Mouse (Mus musculus): ENCODE data around the gene Esrrb. TPM values are rescaled to one million over a fixed set of nuclear protein-coding genes. Genes with fewer than 3 reads are reported as not detected.

Esrrb gene
- polyA plus RNA-seq, 1 experiment from 2014 or later = 0.21 TPM

- no peaks in the 10 kb centered on the region for H3K4me1 ChIP-seq (replicated peaks; ENCODE audit: control insufficient read depth, insufficient read depth, low read length)
- H3K4me3 ChIP-seq (ENCODE audit: low read length) = no peak overlapping the region
- ATAC-seq (ENCODE audit: low read depth) = no peak
- no peak overlapping the region for H3K27ac ChIP-seq (ENCODE audit: low read length)
- no peak overlapping the region for H3K4me2 ChIP-seq (ENCODE audit: low read depth, low read length)
- H3K36me3 ChIP-seq (ENCODE audit: control insufficient read depth, insufficient read depth, low read length) = no peaks in the 10 kb centered on the region
- WGBS = 91% methylated on average over 9 of the region's 9 CpGs
- no peaks in the 10 kb centered on the region for H3K27me3 ChIP-seq (ENCODE audit: control insufficient read depth, insufficient read depth, low read depth, low read length)
- no peak overlapping the region for H3K9ac ChIP-seq (ENCODE audit: low read length)
- H3K9me3 ChIP-seq (ENCODE audit: control insufficient read depth, low read length) = no peaks in the 10 kb centered on the region
These were observed 198.0 kb downstream of the Esrrb start for GRCm38 (mm10) chr12:86558889-86559288.

DNA sequence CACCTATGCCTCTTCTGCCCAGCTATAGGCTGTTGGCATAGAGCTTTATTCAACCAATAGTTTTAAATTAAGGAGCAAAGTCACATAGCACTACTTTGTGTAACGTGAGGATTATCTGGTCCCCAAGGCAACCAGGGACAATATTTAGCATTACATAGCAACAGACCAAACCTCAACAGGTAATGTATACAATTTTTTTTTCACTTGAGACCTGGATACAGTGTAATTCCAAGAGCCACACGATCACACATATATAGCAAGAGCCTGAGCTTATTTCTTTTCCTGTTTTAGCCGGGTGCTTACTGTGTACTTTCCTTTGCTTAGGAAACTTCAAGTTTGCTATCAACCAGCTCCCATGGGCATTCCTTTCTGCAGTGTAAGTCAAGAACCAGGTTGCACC, 201.8 kb downstream of the Esrrb start:
- Histone ChIP-seq H3K4me2 (ENCODE audit: low read depth, low read length) (no peak overlapping the region), H3K27me3 (ENCODE audit: control insufficient read depth, insufficient read depth, low read depth, low read length) (no peaks in the 10 kb centered on the region), H3K4me3 (ENCODE audit: low read length) (no peak overlapping the region), H3K9ac (ENCODE audit: low read length) (no peak overlapping the region), H3K9me3 (ENCODE audit: control insufficient read depth, low read length) (no peaks in the 10 kb centered on the region), H3K27ac (ENCODE audit: low read length) (no peak overlapping the region), H3K4me1 (replicated peaks; ENCODE audit: control insufficient read depth, insufficient read depth, low read length) (no peaks in the 10 kb centered on the region), H3K36me3 (ENCODE audit: control insufficient read depth, insufficient read depth, low read length) (no peaks in the 10 kb centered on the region)
- no peak for ATAC-seq (ENCODE audit: low read depth)
- 55% methylated on average over 3 of the region's 3 CpGs for WGBS

- Histone ChIP-seq H3K36me3 (ENCODE audit: control insufficient read depth, insufficient read depth, low read length) (no peaks in the 10 kb centered on the region), H3K4me3 (ENCODE audit: low read length) (no peak overlapping the region), H3K9ac (ENCODE audit: low read length) (no peak overlapping the region), H3K4me2 (ENCODE audit: low read depth, low read length) (no peak overlapping the region), H3K4me1 (replicated peaks; ENCODE audit: control insufficient read depth, insufficient read depth, low read length) (no peaks in the 10 kb centered on the region), H3K9me3 (ENCODE audit: control insufficient read depth, low read length) (no peaks in the 10 kb centered on the region), H3K27ac (ENCODE audit: low read length) (no peak overlapping the region), H3K27me3 (ENCODE audit: control insufficient read depth, insufficient read depth, low read depth, low read length) (no peaks in the 10 kb centered on the region)
- ATAC-seq (ENCODE audit: low read depth) = no peak
- 72% methylated on average over 5 of the region's 5 CpGs for WGBS
These were observed 205.1 kb downstream of the Esrrb start for GRCm38 (mm10) chr12:86565996-86566395.

Other genes starting within 250 kb of the Esrrb start
- 15.1 and 16.8 TPM in 2 replicates for gene Gpatch2l, start 119.3 kb upstream of the Esrrb start, polyA plus RNA-seq (2015; fragmentation: Nextera tagmentation; extraction: Ambion mirVana)